Mouse (Mus musculus) thymus, adult 2 months (tissue): ENCODE measurements around the gene Sapcd1. TPM values are rescaled to one million over a fixed set of nuclear protein-coding genes. Genes with fewer than 3 reads are reported as not detected.

Experiments
- DNase-seq: peaks from one replicate; pipeline ENCODE4 v3.0.0; 2021
- H3K27ac ChIP-seq: fragments of 200-500 bp; 2 replicates; pipeline ENCODE4 v1.5.1; 2012; ENCODE audit warnings: low read length, control low read depth; ENCODE audit not compliant: control insufficient read depth, insufficient read depth
- H3K27me3 ChIP-seq: fragments of 200-500 bp; 2 replicates; pipeline ENCODE4 v1.6.1; 2012; ENCODE audit warnings: mild to moderate bottlenecking, low read length, moderate library complexity, mixed read lengths; ENCODE audit not compliant: control insufficient read depth, insufficient read depth
- H3K36me3 ChIP-seq: fragments of 200-500 bp; 2 replicates; pipeline ENCODE4 v1.6.1; 2012; ENCODE audit warnings: mild to moderate bottlenecking, low read length, moderate library complexity; ENCODE audit not compliant: control insufficient read depth, insufficient read depth
- H3K4me1 ChIP-seq: fragments of 200-500 bp; replicated peaks from 2 replicates; pipeline ENCODE4 v1.6.1; 2012; ENCODE audit warnings: low read length; ENCODE audit not compliant: control insufficient read depth, insufficient read depth
- H3K4me3 ChIP-seq: fragments of 200-500 bp; 2 replicates; pipeline ENCODE4 v1.5.1; 2012; ENCODE audit warnings: mild to moderate bottlenecking, low read length, control low read depth, moderate library complexity; ENCODE audit not compliant: control insufficient read depth, insufficient read depth
- CTCF ChIP-seq: fragments of 200-500 bp; IDR thresholded peaks from 2 replicates; pipeline ENCODE4 v1.5.1; 2012; ENCODE audit warnings: mild to moderate bottlenecking, control low read depth, low read length, moderate library complexity, borderline replicate concordance; ENCODE audit not compliant: control insufficient read depth, poor library complexity, insufficient read depth; ENCODE audit errors: extremely low read depth
- POLR2A ChIP-seq: fragments of 200-500 bp; IDR thresholded peaks from 2 replicates; pipeline ENCODE4 v1.6.1; 2012; ENCODE audit warnings: mild to moderate bottlenecking, low read length, control low read depth, moderate library complexity; ENCODE audit not compliant: control insufficient read depth, poor library complexity, insufficient read depth; ENCODE audit errors: extremely low read depth
- WGBS: fragments of 180-500 bp; shearing (Covaris S2); methylation state at CpG from one replicate; pipeline ENCODE4 v1.1.7; 2018; 5-methylcytosine and 5-hydroxymethylcytosine counted together
- polyA plus RNA-seq: library from polyadenylated mRNA; depleted of rRNA; stranded (reverse); fragments of >200 nt; gene quantifications from 2 replicates; pipeline ENCODE4 v1.2.3, GENCODE M21; 2012

The Sapcd1 gene
- polyA plus RNA-seq, 1 experiment, result 12.3 TPM

- H3K4me1 ChIP-seq, result peaks cover 17% of the 10 kb centered on the region
- DNase-seq, result no peak
- no peak overlapping the region for H3K4me3 ChIP-seq
- peaks cover 12% of the 10 kb centered on the region for H3K36me3 ChIP-seq
- WGBS, result 93% methylated on average over 3 of the region's 3 CpGs
- no peak for TF ChIP-seq CTCF
- no peak for TF ChIP-seq POLR2A
- no peak overlapping the region for H3K27ac ChIP-seq
- no peaks in the 10 kb centered on the region for H3K27me3 ChIP-seq
Measured at GRCm38 (mm10) chr17:35018171-35018570, 9.6 kb downstream of the Sapcd1 start.

GRCm38 (mm10) chr17:35017706-35018030 is 10.1 kb downstream of the Sapcd1 start:
- WGBS, result 77% methylated on average over 14 of the region's 14 CpGs
- H3K4me1 ChIP-seq, result peaks cover 17% of the 10 kb centered on the region

GRCm38 (mm10) chr17:35016791-35017705 is 10.8 kb downstream of the Sapcd1 start:
- Histone ChIP-seq H3K4me3 (no peak overlapping the region), H3K36me3 (peaks cover 14% of the 10 kb centered on the region), H3K4me1 (peaks cover 17% of the 10 kb centered on the region), H3K27ac (no peak overlapping the region), H3K27me3 (no peaks in the 10 kb centered on the region)
- TF ChIP-seq POLR2A (no peak), CTCF (no peak)
- 79% methylated on average over 10 of the region's 10 CpGs for WGBS
- DNase-seq, result no peak

More at GRCm38 (mm10) chr17:35017706-35018030, 10.1 kb downstream of the Sapcd1 start:
- Histone ChIP-seq H3K36me3 (peaks cover 14% of the 10 kb centered on the region), H3K27ac (no peak overlapping the region), H3K27me3 (no peaks in the 10 kb centered on the region), H3K4me3 (no peak overlapping the region)
- DNase-seq, result no peak
- no peak for TF ChIP-seq POLR2A

GRCm38 (mm10) chr17:35016376-35016775 is 11.4 kb downstream of the Sapcd1 start, which contains the start of gene Vwa7:
TSS of gene Vwa7 (plus strand) at chr17:35016579.
- Histone ChIP-seq H3K27ac (no peak within 1 kb of the TSS), H3K4me3 (no peak within 1 kb of the TSS), H3K36me3 (peaks cover 19% of the 10 kb centered on the region), H3K4me1 (peaks cover 16% of the 10 kb centered on the region), H3K27me3 (no peaks in the 10 kb centered on the region)
- 69% methylated on average over 12 of the region's 12 CpGs for WGBS
- DNase-seq, result no peak
- TF ChIP-seq POLR2A (no peak), CTCF (no peak)

- DNase-seq, result no peak
- 97% methylated on average over 16 of the region's 16 CpGs for WGBS
Measured at GRCm38 (mm10) chr17:35015296-35015695, 12.5 kb downstream of the Sapcd1 start.

GRCm38 (mm10) chr17:35013221-35013620 is 14.6 kb downstream of the Sapcd1 start:
- Histone ChIP-seq H3K36me3 (peaks cover 29% of the 10 kb centered on the region), H3K4me3 (no peak overlapping the region), H3K4me1 (peaks cover 14% of the 10 kb centered on the region), H3K27ac (no peak overlapping the region), H3K27me3 (no peaks in the 10 kb centered on the region)
- DNase-seq, result no peak
- 89% methylated on average over 6 of the region's 6 CpGs for WGBS
- TF ChIP-seq CTCF (no peak), POLR2A (no peak)

More at GRCm38 (mm10) chr17:35015296-35015695, 12.5 kb downstream of the Sapcd1 start:
- H3K4me1 ChIP-seq, result peaks cover 14% of the 10 kb centered on the region
- TF ChIP-seq CTCF, result no peak
- TF ChIP-seq POLR2A, result no peak
- H3K27ac ChIP-seq, result no peak overlapping the region
- no peak overlapping the region for H3K4me3 ChIP-seq
- H3K36me3 ChIP-seq, result peaks cover 28% of the 10 kb centered on the region
- no peaks in the 10 kb centered on the region for H3K27me3 ChIP-seq

- H3K4me1 ChIP-seq, result peaks cover 14% of the 10 kb centered on the region
- H3K4me3 ChIP-seq, result no peak overlapping the region
- TF ChIP-seq CTCF, result no peak
- TF ChIP-seq POLR2A, result no peak
- peaks cover 29% of the 10 kb centered on the region for H3K36me3 ChIP-seq
- 93% methylated on average over 13 of the region's 13 CpGs for WGBS
- no peak for DNase-seq
- H3K27me3 ChIP-seq, result no peaks in the 10 kb centered on the region
- H3K27ac ChIP-seq, result no peak overlapping the region
Measured at GRCm38 (mm10) chr17:35012430-35012829, 15.4 kb downstream of the Sapcd1 start.
